Mouse (Mus musculus): ENCODE results near the gene Ncbp3.

DNA sequence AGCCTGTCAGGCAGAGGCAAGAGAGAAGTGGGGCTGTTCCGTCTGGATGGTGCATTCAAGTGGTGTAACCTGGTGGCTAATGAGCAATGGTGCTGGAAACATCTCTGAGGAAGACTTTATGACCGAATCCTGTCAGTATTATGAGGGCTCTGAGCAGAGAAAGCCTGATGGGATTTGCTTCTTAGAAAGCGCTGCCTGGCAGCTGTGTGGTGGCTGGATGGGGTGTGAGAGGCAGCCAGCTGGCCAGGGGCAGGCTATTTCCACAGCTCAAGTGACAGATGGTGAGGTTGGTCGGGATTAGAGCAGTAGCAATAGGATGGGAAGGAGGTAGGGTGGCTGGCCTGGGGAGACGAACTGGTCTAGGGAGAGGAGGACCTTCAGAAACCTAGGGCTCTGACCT is 16.0 kb upstream of the Ncbp3 start:
- TF ChIP-seq MAX (IDR thresholded peaks at IDR 0.05; ENCODE audit: low read length) (no peak), E2F4 (IDR thresholded peaks at IDR 0.05; ENCODE audit: insufficient replicate concordance, low read depth, low read length) (no peak), POLR2A (IDR thresholded peaks at IDR 0.05; ENCODE audit: low read depth, low read length) (no peak), EP300 (IDR thresholded peaks at IDR 0.05; ENCODE audit: low read length) (no peak), CTCF (conservative IDR thresholded peaks at IDR 0.05 in 1 of 2, IDR thresholded peaks at IDR 0.05 in 1 of 2; ENCODE audit: low read depth in 2 of 2, low read length in 2 of 2) (no peak), TCF12 (IDR thresholded peaks at IDR 0.05; ENCODE audit: low read depth, low read length) (no peak), SMC3 (IDR thresholded peaks at IDR 0.05; ENCODE audit: low read depth, low read length) (no peak), UBTF (IDR thresholded peaks at IDR 0.05; ENCODE audit: low read depth, low read length) (no peak), MXI1 (IDR thresholded peaks at IDR 0.05; ENCODE audit: low read depth, low read length) (no peak)

Data from CH12.LX (cell line).